Mouse (Mus musculus): Measurements from ENCODE around the gene Arhgef3. TPM values are rescaled to one million over a fixed set of nuclear protein-coding genes. Genes with fewer than 3 reads are reported as not detected.

Gene Arhgef3
- polyA plus RNA-seq, 1 experiment from 2014 or later, result 9.0 TPM

DNA sequence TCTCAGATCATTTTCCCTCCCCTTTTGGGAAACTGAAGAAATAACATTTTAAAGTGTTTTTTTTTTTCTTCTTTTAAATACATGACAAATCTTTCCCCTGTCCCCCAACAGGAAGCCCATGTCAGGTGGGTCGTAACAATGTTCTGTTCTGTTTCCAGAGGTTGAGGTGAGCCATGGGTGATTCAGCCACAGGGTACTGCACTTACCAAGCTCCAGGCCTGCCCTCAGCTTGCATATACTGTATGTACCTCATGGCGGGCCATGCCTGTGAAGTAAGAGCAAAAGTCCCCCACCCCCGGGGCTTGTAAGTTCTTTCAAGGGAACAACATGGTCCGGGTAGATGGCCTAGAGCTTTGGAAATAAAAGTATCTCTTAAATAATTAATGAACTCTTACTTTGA is 188.6 kb downstream of the Arhgef3 start:
- DNase-seq (no peak), ATAC-seq (ENCODE audit: insufficient read depth) (no peak)
- Histone ChIP-seq H3K27me3 (ENCODE audit: insufficient read depth, low read length) (no peaks in the 10 kb centered on the region), H3K4me1 (ENCODE audit: insufficient read depth) (no peaks in the 10 kb centered on the region), H3K4me3 (ENCODE audit: low read depth, low read length) (no peak overlapping the region), H3K9ac (no peak overlapping the region), H3K36me3 (ENCODE audit: insufficient read depth) (no peaks in the 10 kb centered on the region), H3K9me3 (ENCODE audit: low read depth, low read length) (no peaks in the 10 kb centered on the region), H3K27ac (ENCODE audit: low read depth) (no peak overlapping the region), H3K4me2 (no peak overlapping the region)
- WGBS, result 62% methylated on average over 4 of the region's 4 CpGs
- no peak for TF ChIP-seq CTCF (IDR thresholded peaks at IDR 0.05; ENCODE audit: low read depth)

DNA sequence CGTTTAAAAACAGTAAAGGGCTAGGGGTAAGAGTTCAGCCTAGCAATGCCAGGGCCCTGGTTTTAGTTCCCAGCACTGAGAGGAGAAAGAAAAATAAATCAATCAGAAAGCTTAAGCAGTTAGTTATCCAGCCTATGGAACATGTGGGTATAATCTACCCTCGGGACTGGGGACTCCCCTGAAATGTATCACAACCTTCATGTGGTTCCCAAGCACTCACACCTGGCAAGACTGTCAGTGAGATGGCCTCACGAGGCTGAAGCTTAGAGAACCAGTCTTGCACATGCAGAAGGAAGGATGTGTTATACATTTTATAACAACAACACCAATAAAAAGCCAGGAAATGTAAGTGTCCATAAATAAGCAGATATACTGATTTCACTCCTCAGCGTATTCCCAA is 189.7 kb downstream of the Arhgef3 start:
- 56% methylated on average over 4 of the region's 4 CpGs for WGBS
- H3K36me3 ChIP-seq (ENCODE audit: insufficient read depth), result no peaks in the 10 kb centered on the region
- H3K27me3 ChIP-seq (ENCODE audit: insufficient read depth, low read length), result no peaks in the 10 kb centered on the region
- no peak overlapping the region for H3K9ac ChIP-seq
- H3K4me3 ChIP-seq (ENCODE audit: low read depth, low read length), result no peak overlapping the region
- no peak for ATAC-seq (ENCODE audit: insufficient read depth)
- no peaks in the 10 kb centered on the region for H3K9me3 ChIP-seq (ENCODE audit: low read depth, low read length)
- no peak for TF ChIP-seq CTCF (IDR thresholded peaks at IDR 0.05; ENCODE audit: low read depth)
- H3K27ac ChIP-seq (ENCODE audit: low read depth), result no peak overlapping the region
- H3K4me1 ChIP-seq (ENCODE audit: insufficient read depth), result no peaks in the 10 kb centered on the region
- no peak for DNase-seq
- no peak overlapping the region for H3K4me2 ChIP-seq

DNA sequence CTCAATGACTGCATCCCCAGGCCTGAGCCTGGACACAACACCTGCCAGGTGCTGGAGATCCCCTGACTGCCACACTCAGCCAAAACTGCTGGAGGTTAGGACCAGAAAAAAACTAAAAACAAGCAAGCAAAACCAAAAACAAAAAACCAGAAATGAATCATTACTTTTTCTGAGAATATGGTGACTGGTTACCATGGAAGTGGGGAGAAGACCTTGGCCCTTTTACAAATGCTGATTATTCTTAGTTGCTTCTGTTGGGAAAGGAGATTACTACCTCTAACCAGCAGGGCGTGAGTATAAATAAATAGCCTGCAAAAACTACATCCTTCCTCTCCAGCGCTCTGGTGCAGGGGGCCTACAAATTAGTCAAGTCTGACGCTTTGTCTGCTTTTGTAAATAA is 194.1 kb downstream of the Arhgef3 start:
- Histone ChIP-seq H3K27ac (ENCODE audit: low read depth) (no peak overlapping the region), H3K27me3 (ENCODE audit: insufficient read depth, low read length) (no peaks in the 10 kb centered on the region), H3K4me2 (no peak overlapping the region), H3K4me1 (ENCODE audit: insufficient read depth) (no peaks in the 10 kb centered on the region), H3K4me3 (ENCODE audit: low read depth, low read length) (no peak overlapping the region), H3K36me3 (ENCODE audit: insufficient read depth) (no peaks in the 10 kb centered on the region), H3K9me3 (ENCODE audit: low read depth, low read length) (no peaks in the 10 kb centered on the region), H3K9ac (no peak overlapping the region)
- no peak for ATAC-seq (ENCODE audit: insufficient read depth)
- no peak for DNase-seq
- 55% methylated on average over 3 of the region's 3 CpGs for WGBS
- TF ChIP-seq CTCF (IDR thresholded peaks at IDR 0.05; ENCODE audit: low read depth), result no peak

DNA sequence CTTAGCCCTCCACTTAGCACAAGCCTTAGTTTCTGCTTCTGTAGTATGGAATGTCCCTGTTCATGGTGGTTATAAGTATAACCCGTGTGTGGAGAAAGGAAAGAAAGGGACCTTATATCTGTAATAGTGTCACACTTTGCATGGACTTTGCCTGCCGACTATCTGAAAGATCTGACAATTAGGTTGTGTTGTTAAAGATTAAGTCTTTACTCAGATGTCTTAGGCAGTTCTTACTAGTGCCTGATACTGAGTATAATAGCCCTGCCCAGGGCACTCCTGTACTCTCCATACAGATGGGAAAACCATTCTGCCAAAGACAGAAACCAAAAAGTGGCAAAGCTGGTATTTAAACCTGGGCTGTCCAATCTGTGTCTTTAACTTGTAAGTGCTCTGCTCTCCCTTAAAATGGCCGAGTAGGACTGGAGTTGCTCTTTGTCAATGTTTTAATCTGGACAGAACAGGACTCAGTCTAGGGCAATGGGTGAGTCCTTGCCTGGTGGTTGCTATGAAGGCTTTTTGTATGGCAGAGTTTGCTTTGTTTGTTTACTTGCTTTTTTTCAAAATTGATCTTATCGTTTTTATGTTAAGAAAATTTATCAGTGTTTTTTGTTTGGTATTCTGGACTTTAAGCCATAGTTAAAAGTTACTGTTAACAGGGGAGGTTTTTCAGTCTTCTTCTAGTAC is 196.0 kb downstream of the Arhgef3 start:
- Histone ChIP-seq H3K27ac (ENCODE audit: low read depth) (no peak overlapping the region), H3K9ac (no peak overlapping the region), H3K4me3 (ENCODE audit: low read depth, low read length) (no peak overlapping the region), H3K4me1 (ENCODE audit: insufficient read depth) (no peaks in the 10 kb centered on the region), H3K9me3 (ENCODE audit: low read depth, low read length) (no peaks in the 10 kb centered on the region), H3K36me3 (ENCODE audit: insufficient read depth) (no peaks in the 10 kb centered on the region), H3K4me2 (no peak overlapping the region), H3K27me3 (ENCODE audit: insufficient read depth, low read length) (no peaks in the 10 kb centered on the region)
- no peak for ATAC-seq (ENCODE audit: insufficient read depth)
- 65% methylated on average over 4 of the region's 4 CpGs for WGBS
- TF ChIP-seq CTCF (IDR thresholded peaks at IDR 0.05; ENCODE audit: low read depth), result no peak
- DNase-seq, result no peak

DNA sequence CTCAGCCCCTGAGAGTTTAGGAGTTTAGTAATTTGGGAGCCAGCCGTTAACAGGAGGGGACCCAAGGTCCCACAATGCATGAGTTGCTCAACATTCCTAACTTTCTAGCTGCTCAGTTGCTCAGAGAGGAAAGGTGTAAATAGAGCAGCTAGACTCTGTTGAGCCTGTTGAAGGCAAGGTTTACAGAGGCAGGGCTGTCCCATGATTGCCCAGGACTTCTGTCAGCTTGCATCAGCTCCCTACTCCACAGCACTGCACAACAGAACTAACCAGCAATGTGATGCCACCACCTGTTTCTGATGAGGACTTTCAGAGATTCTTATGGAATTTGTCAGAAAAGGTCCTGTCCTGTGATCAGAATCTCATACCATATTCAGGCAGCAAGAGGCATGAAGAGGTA is 197.7 kb downstream of the Arhgef3 start:
- H3K4me2 ChIP-seq, result no peak overlapping the region

DNA sequence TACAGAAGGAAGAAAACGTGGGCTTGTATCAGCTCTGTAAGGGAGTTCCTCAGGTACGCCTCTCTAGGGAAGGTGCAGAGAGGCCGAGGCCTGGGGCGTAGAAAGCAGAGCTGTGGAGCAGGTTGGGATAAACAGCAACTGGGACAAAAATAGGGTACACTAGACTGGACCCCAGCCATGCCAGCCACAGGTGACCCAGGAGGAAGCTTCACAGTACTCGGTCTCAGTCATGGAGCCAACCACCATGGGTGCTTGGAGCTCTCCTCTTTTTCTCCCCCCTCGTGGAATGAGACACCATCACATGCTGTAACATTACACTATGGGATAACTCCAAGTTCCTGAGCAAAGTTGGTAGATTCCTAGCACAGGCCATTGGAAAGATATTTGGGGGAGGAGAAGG is 201.0 kb downstream of the Arhgef3 start:
- DNase-seq (no peak), ATAC-seq (ENCODE audit: insufficient read depth) (no peak)
- Histone ChIP-seq H3K9me3 (ENCODE audit: low read depth, low read length) (no peaks in the 10 kb centered on the region), H3K9ac (no peak overlapping the region), H3K4me3 (ENCODE audit: low read depth, low read length) (no peak overlapping the region), H3K27ac (ENCODE audit: low read depth) (no peak overlapping the region), H3K36me3 (ENCODE audit: insufficient read depth) (no peaks in the 10 kb centered on the region), H3K4me1 (ENCODE audit: insufficient read depth) (no peaks in the 10 kb centered on the region), H3K27me3 (ENCODE audit: insufficient read depth, low read length) (no peaks in the 10 kb centered on the region), H3K4me2 (no peak overlapping the region)
- WGBS, result 70% methylated on average over 6 of the region's 6 CpGs
- TF ChIP-seq CTCF (IDR thresholded peaks at IDR 0.05; ENCODE audit: low read depth), result no peak

More for the DNA sequence above, 197.7 kb downstream of the Arhgef3 start:
- Histone ChIP-seq H3K4me3 (ENCODE audit: low read depth, low read length) (no peak overlapping the region), H3K4me1 (ENCODE audit: insufficient read depth) (no peaks in the 10 kb centered on the region), H3K9me3 (ENCODE audit: low read depth, low read length) (no peaks in the 10 kb centered on the region), H3K9ac (no peak overlapping the region), H3K27ac (ENCODE audit: low read depth) (no peak overlapping the region), H3K36me3 (ENCODE audit: insufficient read depth) (no peaks in the 10 kb centered on the region), H3K27me3 (ENCODE audit: insufficient read depth, low read length) (no peaks in the 10 kb centered on the region)
- ATAC-seq (ENCODE audit: insufficient read depth) (no peak), DNase-seq (no peak)
- no peak for TF ChIP-seq CTCF (IDR thresholded peaks at IDR 0.05; ENCODE audit: low read depth)
- WGBS, result 82% methylated on average over 1 of the region's 1 CpGs

DNA sequence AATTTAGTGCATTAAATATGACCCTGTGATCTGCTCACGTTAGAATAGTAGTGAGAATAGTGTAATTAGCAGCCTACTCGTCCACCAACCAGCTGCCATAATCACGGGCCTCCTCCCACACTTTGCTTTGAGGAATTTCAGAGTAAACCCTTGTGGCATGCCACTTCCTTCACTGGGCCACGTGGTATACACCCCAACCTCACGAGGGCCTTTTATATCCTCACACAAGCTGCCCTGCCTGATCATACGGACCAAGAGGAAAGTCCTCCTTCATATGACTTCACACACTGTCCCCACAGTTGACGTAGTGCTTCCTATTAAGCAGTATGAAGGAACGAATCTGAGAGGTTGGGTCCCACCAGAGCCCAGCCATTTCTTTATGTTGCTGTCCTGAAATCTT is 202.4 kb downstream of the Arhgef3 start:
- 61% methylated on average over 8 of the region's 8 CpGs for WGBS
- H3K27me3 ChIP-seq (ENCODE audit: insufficient read depth, low read length), result no peaks in the 10 kb centered on the region
- no peaks in the 10 kb centered on the region for H3K4me1 ChIP-seq (ENCODE audit: insufficient read depth)
- H3K4me2 ChIP-seq, result no peak overlapping the region
- DNase-seq (no peak), ATAC-seq (ENCODE audit: insufficient read depth) (no peak)
- no peak for TF ChIP-seq CTCF (IDR thresholded peaks at IDR 0.05; ENCODE audit: low read depth)
- no peak overlapping the region for H3K9ac ChIP-seq
- no peaks in the 10 kb centered on the region for H3K9me3 ChIP-seq (ENCODE audit: low read depth, low read length)
- H3K4me3 ChIP-seq (ENCODE audit: low read depth, low read length), result no peak overlapping the region
- no peak overlapping the region for H3K27ac ChIP-seq (ENCODE audit: low read depth)
- H3K36me3 ChIP-seq (ENCODE audit: insufficient read depth), result no peaks in the 10 kb centered on the region
